Mouse (Mus musculus) forebrain, embryonic 16.5 days (tissue): ENCODE measurements around the gene Fuk. TPM values are rescaled to one million over a fixed set of nuclear protein-coding genes. Genes with fewer than 3 reads are reported as not detected.
"Not testable (repeated sequence)": the region's sequence is repeated elsewhere in the genome, so short reads cannot be mapped to it uniquely, and the experiment has no call there.

Experiments used
- ATAC-seq: fragments of 200-750 bp; cut with Nextera tagmentation; 2 replicates; pipeline ENCODE4 v1.8.0; 2017; ENCODE audit warnings: mild to moderate bottlenecking, moderate library complexity
- H3K27ac ChIP-seq: fragments of 300-500 bp; sonication (generic); 2 replicates; pipeline ENCODE4 v1.5.1; 2014; ENCODE audit warnings: low read length, control low read depth
- H3K27me3 ChIP-seq: fragments of 300-500 bp; sonication (generic); replicated peaks from 2 replicates; pipeline ENCODE4 v1.6.1; 2014; ENCODE audit warnings: low read length; ENCODE audit not compliant: control insufficient read depth, insufficient read depth
- H3K36me3 ChIP-seq: fragments of 300-500 bp; sonication (generic); 2 replicates; pipeline ENCODE4 v1.6.1; 2014; ENCODE audit not compliant: control insufficient read depth, insufficient read depth
- H3K4me1 ChIP-seq: fragments of 300-500 bp; sonication (generic); replicated peaks from 2 replicates; pipeline ENCODE4 v1.6.1; 2014; ENCODE audit warnings: low read length; ENCODE audit not compliant: control insufficient read depth, insufficient read depth
- H3K4me2 ChIP-seq: fragments of 300-500 bp; sonication (generic); 2 replicates; pipeline ENCODE4 v1.6.1; 2014; ENCODE audit warnings: mild to moderate bottlenecking, low read length, control low read depth
- H3K4me3 ChIP-seq: fragments of 300-500 bp; sonication (generic); replicated peaks from 2 replicates; pipeline ENCODE4 v1.5.1; 2014; ENCODE audit warnings: mild to moderate bottlenecking, low read length, control low read depth
- H3K9ac ChIP-seq: fragments of 300-500 bp; sonication (generic); replicated peaks from 2 replicates; pipeline ENCODE4 v1.6.1; 2014; ENCODE audit warnings: low read depth, low read length, control low read depth
- H3K9me3 ChIP-seq: fragments of 300-500 bp; sonication (generic); 2 replicates; pipeline ENCODE4 v1.6.1; 2016; ENCODE audit warnings: low read length; ENCODE audit not compliant: control insufficient read depth
- WGBS: fragments of 180-500 bp; shearing (Covaris S2); extraction: QIAGEN DNeasy Blood & Tissue Kit; methylation state at CpG from one replicate; pipeline ENCODE4 v1.1.7; 2014; 5-methylcytosine and 5-hydroxymethylcytosine counted together
- polyA plus RNA-seq: library from polyadenylated mRNA; unstranded; fragments of >200 nt; fragmentation: Nextera tagmentation; extraction: Ambion mirVana; gene quantifications from 2 replicates; pipeline ENCODE4 v1.2.1, GENCODE M21; 2015

Gene Fuk
- polyA plus RNA-seq, 1 experiment from 2014 or later: 8.4 TPM

DNA sequence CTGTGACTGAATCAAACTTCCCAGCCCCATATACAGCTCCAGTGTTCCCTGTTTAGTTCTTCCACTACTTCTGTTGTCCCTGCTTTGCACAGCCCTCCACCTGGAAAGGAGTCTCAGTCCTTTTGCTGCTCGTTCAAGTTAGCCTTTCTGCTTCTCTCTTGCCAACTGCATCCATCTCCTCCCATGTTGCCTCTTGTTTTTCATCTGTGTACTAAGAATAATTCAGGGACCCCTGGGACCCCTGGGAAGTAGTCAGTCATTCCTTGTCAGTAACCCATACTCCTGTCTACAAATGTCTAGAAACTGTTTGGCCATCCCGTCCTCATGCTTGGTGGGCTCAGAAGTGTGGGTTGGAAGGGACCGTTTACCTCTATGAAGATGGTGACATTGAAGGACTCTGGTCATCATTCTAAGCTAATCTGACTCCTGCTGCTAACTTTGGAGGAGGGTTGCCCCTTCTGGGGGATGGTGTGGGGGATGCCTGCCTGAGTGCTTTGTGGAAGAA lies 18.5 kb upstream of the Fuk start:
- Histone ChIP-seq H3K4me1 (peaks cover 24% of the 10 kb centered on the region), H3K9me3 (no peaks in the 10 kb centered on the region), H3K36me3 (no peaks in the 10 kb centered on the region), H3K27ac (no peak overlapping the region), H3K4me3 (peak overlapping the region; percentile 87), H3K27me3 (no peaks in the 10 kb centered on the region), H3K4me2 (peak overlapping the region; percentile 96), H3K9ac (peak overlapping the region; percentile 90)
- WGBS: 41% methylated on average over 3 of the region's 3 CpGs
- ATAC-seq: no peak

DNA sequence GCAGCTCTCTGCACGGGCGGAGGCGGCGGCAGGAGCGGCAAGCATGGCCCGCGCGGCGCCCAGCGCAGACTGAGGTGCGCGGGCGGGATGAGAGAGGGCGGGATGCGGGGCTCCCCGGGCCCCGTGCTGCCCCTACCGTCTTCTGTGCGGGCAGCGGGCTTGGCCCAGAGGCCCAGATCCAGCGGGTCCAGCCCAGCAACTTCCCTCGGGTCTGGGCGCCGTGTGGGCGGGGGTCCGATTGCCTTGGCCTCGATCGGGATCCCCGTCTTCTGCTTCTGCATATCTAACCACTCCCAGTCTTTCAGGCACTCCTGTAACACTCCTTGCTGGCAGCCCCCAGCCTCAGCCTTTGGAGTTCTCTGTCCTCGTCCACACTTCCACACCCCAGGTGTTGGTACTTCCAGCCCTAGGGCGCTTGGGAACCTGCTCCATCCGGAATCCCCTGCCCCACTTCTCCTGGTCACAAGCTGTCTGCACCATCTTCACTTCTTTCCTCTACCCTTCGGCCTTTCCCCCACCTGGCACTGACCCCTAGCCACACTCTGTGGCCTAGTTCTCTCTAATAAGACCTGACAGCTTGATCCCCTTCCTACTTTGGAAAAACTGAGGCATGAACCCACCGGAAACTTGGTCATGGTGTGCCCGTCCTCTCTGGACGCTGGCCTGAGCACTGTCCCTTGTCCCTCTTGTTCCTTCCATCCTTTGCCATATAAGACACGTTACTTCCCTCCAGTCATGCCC lies 17.9 kb upstream of the Fuk start:
- H3K9me3 ChIP-seq: no peaks in the 10 kb centered on the region
- H3K36me3 ChIP-seq: no peaks in the 10 kb centered on the region
- peaks cover 24% of the 10 kb centered on the region for H3K4me1 ChIP-seq
- peak overlapping the region; percentile 73 for H3K27ac ChIP-seq
- 2% methylated on average over 36 of the region's 37 CpGs for WGBS
- H3K4me2 ChIP-seq: peak overlapping the region; percentile 96
- H3K27me3 ChIP-seq: no peaks in the 10 kb centered on the region
- H3K4me3 ChIP-seq: peak overlapping the region; percentile 87
- peak; percentile 73 for ATAC-seq
- peak overlapping the region; percentile 90 for H3K9ac ChIP-seq

- Histone ChIP-seq H3K4me2 (peak within 1 kb of the TSS; percentile 96), H3K4me1 (peaks cover 24% of the 10 kb centered on the region), H3K27ac (peak within 1 kb of the TSS; percentile 73), H3K4me3 (peak within 1 kb of the TSS; percentile 87), H3K36me3 (no peaks in the 10 kb centered on the region), H3K9me3 (no peaks in the 10 kb centered on the region), H3K27me3 (no peaks in the 10 kb centered on the region), H3K9ac (peak within 1 kb of the TSS; percentile 90)
- 1% methylated on average over 30 of the region's 36 CpGs for WGBS
- peak; percentile 99 for ATAC-seq
Observed at GRCm38 (mm10) chr8:110919341-110920031, 17.2 kb upstream of the Fuk start, which contains the start of gene St3gal2. Gene St3gal2, plus strand, starts transcription at chr8:110919922.

GRCm38 (mm10) chr8:110918460-110918859 lies 16.2 kb upstream of the Fuk start:
- no peaks in the 10 kb centered on the region for H3K36me3 ChIP-seq
- H3K27me3 ChIP-seq: no peaks in the 10 kb centered on the region
- H3K4me2 ChIP-seq: no peak overlapping the region
- peaks cover 24% of the 10 kb centered on the region for H3K4me1 ChIP-seq
- no peaks in the 10 kb centered on the region for H3K9me3 ChIP-seq
- ATAC-seq: no peak
- no peak overlapping the region for H3K27ac ChIP-seq
- H3K9ac ChIP-seq: no peak overlapping the region
- 75% methylated on average over 8 of the region's 8 CpGs for WGBS
- H3K4me3 ChIP-seq: no peak overlapping the region

GRCm38 (mm10) chr8:110918027-110918426 lies 15.7 kb upstream of the Fuk start:
- no peak overlapping the region for H3K4me2 ChIP-seq
- WGBS: 88% methylated on average over 11 of the region's 11 CpGs

DNA sequence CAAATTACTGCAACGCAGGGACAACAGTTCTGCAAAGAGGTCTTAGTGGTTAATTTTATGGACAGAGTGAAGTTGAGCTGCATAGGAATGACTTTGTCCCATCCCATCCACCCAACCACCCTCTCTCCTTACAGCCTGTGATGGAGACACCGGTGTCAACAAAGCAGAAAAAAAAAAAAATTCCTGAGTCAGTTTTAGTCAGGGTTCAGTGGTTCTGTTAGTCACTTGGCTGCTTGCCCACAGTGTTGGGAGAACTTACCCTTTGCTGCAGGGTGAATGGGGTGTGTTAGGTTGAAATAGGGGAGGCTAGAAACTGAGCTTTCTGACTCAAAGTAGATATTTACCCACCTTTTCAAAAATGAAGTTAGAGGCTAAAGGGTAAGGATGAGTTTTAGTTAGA lies 15.1 kb upstream of the Fuk start:
- 66% methylated on average over 2 of the region's 2 CpGs for WGBS
- no peak for ATAC-seq
- Histone ChIP-seq H3K27ac (no peak overlapping the region), H3K9me3 (no peaks in the 10 kb centered on the region), H3K9ac (no peak overlapping the region), H3K27me3 (no peaks in the 10 kb centered on the region), H3K36me3 (no peaks in the 10 kb centered on the region), H3K4me1 (peaks cover 24% of the 10 kb centered on the region), H3K4me3 (no peak overlapping the region), H3K4me2 (no peak overlapping the region)

More at GRCm38 (mm10) chr8:110918027-110918426, 15.7 kb upstream of the Fuk start:
- ATAC-seq: no peak
- no peaks in the 10 kb centered on the region for H3K36me3 ChIP-seq
- H3K27ac ChIP-seq: no peak overlapping the region
- H3K9ac ChIP-seq: no peak overlapping the region
- no peaks in the 10 kb centered on the region for H3K9me3 ChIP-seq
- peaks cover 24% of the 10 kb centered on the region for H3K4me1 ChIP-seq
- H3K27me3 ChIP-seq: no peaks in the 10 kb centered on the region
- no peak overlapping the region for H3K4me3 ChIP-seq

DNA sequence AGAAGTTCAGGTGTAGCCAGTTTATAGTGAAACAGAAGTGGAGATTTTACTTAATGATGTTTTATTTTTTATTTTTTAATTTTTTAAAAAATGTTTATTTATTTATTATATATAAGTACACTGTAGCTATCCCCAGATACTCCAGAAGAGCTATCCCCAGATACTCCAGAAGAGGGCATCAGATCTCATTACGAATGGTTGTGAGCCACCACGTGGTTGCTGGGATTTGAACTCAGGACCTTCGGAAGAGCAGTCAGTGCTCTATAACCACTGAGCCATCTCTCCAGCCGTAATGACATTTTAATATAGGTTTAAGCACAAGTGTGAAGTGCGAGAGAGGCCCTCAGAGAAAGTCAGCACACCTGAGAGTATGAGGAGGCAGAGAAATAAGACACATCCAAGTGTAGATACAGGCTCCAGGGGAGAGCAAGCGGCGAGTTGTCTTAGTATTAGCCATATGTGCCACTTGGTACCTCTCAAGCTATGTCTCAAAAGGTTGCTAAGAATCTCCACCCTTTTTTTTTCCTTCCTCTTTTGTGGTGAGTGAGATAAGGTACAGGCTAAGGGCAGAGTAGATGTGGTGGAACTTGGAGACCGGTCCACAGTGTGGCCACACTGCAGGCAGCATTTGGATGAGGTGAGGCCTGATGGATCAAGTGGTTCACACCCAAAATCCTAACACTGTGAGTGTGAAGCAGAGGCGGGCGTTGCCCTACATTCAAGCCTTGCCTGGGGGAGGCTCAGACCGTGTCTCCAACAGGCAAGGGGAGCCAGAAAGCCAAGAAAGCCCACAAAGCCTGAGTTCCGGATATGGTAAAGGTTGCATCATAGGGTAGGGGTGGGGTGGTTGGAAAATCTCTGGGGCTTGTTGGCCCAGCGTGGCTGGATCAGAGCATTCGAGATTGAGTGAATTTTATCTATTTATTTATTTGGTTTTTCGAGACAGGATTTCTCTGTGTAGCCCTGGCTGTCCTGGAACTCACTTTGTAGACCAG lies 9.6 kb upstream of the Fuk start:
- Histone ChIP-seq H3K9me3 (no peaks in the 10 kb centered on the region), H3K4me2 (no peak overlapping the region), H3K9ac (no peak overlapping the region), H3K4me1 (no peaks in the 10 kb centered on the region), H3K36me3 (no peaks in the 10 kb centered on the region), H3K4me3 (no peak overlapping the region), H3K27me3 (no peaks in the 10 kb centered on the region), H3K27ac (no peak overlapping the region)
- ATAC-seq: no peak
- 86% methylated on average over 15 of the region's 15 CpGs for WGBS

- not testable (repeated sequence) for H3K27ac ChIP-seq, H3K4me1 ChIP-seq, H3K4me2 ChIP-seq, H3K9ac ChIP-seq, H3K9me3 ChIP-seq, H3K27me3 ChIP-seq, H3K4me3 ChIP-seq, H3K36me3 ChIP-seq, ATAC-seq
Observed at GRCm38 (mm10) chr8:110909850-110910249, 7.6 kb upstream of the Fuk start.

- peaks cover 2% of the 10 kb centered on the region; the same call in 1 of the 2 replicates for H3K4me1 ChIP-seq
- no peak overlapping the region for H3K27ac ChIP-seq
- no peak overlapping the region for H3K4me2 ChIP-seq
- WGBS: 83% methylated on average over 1 of the region's 1 CpGs
- H3K27me3 ChIP-seq: no peaks in the 10 kb centered on the region
- ATAC-seq: no peak
- no peak overlapping the region for H3K4me3 ChIP-seq
- no peaks in the 10 kb centered on the region for H3K36me3 ChIP-seq
- no peaks in the 10 kb centered on the region for H3K9me3 ChIP-seq
- H3K9ac ChIP-seq: no peak overlapping the region
Observed at GRCm38 (mm10) chr8:110906682-110907081, 4.4 kb upstream of the Fuk start.
